Mouse (Mus musculus) layer of hippocampus, postnatal 10 days (tissue): ENCODE measurements around the gene Cntn4. TPM values are rescaled to one million over a fixed set of nuclear protein-coding genes. Genes with fewer than 3 reads are reported as not detected.

Experiments used
- DNase-seq, 2 experiments: peaks; one replicate each; pipeline ENCODE4 v3.0.0; 2021; ENCODE audit warnings: low spot score in 2 of 2
- total RNA-seq, 2 experiments: library from RNA; stranded (reverse); gene quantifications; 2 replicates each; pipeline ENCODE4 v1.2.3; 2021

Gene Cntn4
- total RNA-seq, 2 experiments from 2014 or later, result 29.1 to 33.8 TPM

DNA sequence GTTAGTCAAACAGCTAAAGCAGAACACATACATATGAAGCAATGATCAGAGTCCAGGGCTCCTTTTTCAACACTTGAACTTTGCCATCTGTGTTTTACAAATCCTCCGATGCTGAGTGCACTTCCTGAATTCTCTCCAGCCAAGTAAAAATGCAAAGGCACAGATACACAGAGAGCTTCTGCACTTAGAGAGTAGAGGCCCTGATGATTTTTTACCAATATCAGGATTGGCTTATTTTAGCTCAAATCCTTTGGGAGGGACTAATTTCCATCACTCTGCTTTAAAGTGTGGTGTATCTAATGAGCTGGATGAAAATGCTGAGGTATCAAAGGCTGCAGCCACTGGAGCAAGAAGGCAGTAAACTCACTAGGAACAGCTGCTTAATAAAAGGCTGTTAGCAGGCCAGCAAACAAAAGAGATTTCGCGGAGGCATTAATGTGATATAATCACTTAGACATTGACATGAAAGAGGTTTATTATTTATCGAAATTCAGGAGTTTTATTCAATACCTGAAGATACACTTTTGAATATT is 400.7 kb downstream of the Cntn4 start:
- no peak for DNase-seq

DNA sequence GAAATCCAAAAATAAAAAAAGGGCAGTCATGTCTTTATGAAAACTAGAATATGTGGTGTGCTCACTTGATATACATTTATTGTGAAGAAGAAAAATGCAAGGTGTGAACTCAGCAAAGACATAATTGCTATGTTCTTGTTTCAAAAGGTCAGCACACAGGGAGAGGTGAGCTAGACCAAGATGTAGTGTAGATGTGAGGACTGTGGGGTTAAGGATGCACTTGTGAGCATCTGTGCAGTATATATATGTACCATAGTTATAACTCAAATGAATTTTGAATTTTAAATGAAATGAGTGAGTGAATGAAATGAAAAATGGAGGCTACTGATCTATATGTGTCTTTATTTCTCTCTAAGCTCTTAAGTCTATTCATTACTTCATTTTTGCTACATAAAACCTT is 401.2 kb downstream of the Cntn4 start:
- DNase-seq, result no peak

DNA sequence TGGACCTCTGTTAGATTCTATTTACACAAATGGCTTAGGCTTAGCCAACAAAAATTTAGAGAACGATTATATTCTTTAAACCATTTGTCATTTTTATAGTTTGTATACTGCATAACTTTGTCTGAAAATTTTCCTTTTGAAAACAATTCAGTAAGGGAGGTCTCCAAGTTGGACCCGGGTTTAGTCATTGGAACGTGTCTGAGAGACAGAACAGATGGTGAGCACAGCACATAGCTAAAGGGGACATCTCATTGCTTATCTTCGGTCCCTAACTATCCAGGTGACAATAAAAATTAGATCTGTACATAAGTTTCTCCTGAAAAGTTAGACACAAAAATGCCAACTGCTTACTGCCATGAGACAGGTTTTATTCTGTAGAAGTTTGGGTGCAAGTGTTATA is 420.4 kb downstream of the Cntn4 start:
- no peak for DNase-seq

DNA sequence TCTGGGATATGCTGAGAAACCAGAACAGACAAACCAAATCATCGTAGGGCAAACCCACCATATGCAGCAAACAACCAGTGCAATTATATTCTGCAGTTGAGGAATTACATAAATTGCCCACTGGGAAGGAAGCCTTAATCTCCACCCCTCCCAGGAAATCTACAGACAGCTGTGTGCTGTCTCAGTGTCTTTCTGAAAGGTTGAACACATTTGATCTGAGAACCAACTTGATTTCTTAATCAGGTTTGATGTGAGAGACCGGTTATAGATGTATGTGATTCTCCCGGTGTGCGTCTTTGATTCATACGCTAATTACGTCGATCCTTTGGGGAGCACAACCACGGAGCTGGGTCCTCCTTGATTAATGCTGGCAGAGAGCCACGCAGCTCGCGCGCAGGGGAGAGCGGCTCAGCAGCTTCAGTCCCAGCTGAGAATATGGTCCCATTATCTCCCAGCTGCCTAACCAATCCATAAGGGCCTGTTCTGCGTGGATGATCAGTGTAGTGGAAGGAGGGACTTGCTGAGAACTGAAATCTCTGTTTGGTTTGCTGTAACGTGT is 441.1 kb downstream of the Cntn4 start:
- peak; percentile 52 to 59 for DNase-seq

DNA sequence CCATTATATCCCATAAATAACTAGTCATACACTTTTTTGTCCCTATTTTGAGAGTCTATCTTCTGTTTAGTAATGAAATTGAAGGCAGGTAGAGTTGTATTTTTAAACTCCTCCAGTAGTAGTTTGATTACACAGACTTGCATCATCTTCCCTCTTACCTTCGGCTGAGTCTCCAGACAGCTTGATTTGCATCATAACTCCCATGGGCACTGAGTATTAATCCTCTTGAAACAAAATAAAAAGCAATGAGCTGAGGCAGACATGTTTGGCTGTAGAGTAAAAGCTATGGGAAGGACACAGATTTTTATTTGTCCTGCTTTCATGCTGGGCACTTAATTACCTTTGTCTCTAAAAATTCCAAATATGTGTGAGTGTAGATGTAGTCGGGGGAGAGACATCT is 476.1 kb downstream of the Cntn4 start:
- DNase-seq, result no peak

DNA sequence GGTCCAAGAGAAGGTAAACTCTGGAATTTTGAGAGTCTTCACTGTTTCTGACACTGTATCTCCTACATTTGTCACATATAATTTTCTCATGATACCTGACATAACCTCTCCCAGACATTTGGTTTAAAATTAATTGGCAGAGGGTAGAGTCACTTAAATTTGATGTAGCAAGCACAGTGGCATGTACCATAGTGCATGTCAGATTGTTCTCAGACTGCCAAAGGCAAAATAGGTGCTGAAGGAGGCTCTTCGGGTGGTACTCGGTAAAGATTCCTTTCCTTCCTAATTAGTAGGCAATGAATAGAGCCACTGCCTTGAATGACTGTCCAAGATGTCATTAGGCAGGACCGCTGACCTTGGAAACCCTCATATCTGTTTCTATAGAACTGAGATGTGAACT is 477.9 kb downstream of the Cntn4 start:
- DNase-seq, result no peak

DNA sequence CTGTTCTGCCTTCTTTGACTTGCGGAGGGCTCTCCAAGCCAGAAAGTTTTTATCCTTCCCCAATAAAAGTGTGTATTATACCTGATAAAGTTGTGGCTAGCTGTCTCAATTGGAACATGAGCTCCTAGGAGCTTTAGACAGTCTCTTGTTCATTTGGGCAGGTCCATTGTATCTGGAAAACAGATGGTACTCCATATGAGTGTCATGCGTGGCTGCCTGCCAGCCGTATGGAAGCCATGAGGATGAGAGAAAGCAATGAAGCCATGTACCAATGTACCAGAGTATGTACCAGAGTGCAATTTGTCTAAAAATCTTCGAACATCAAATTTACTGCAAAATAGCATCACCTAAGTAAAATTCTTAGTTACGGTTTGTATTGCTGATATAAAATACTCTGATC is 500.1 kb downstream of the Cntn4 start:
- peak; percentile 8 to 41 for DNase-seq

DNA sequence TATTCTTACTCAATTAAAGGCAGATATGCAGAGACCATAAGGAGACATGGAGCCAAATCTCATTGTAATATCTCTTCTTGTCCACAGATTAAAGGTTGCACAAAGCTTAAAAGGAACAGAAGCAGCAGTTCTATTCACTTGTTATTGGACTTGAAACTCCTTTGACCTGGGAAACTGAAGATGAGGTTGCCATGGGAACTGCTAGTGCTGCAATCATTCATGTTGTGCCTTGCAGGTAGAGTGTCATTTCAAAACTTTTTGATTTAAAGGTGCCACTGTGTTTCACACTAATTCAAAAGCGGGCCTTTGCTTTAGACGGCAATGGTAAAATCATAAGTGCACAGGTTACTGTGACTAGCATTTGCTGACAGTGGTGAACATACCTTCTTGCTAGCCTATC is 504.1 kb downstream of the Cntn4 start:
- no peak for DNase-seq

DNA sequence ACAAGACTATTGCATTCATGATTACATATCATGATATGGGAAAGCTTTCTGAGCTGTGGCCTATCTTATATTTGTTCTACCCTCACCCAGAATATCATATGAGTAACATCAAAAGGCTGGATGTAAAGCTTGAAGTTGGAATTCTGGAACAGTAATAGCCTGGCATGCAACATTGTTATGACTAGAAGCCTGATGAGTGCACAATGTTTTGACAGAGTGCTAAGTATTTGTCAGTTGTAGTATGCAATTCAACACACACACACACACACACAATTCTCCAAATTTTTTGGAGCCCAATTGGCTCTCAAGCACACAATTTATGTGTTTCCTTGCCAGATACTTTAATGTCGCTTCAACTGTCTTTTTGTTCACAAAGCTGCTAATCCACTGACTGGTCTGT is 523.5 kb downstream of the Cntn4 start:
- no peak for DNase-seq

DNA sequence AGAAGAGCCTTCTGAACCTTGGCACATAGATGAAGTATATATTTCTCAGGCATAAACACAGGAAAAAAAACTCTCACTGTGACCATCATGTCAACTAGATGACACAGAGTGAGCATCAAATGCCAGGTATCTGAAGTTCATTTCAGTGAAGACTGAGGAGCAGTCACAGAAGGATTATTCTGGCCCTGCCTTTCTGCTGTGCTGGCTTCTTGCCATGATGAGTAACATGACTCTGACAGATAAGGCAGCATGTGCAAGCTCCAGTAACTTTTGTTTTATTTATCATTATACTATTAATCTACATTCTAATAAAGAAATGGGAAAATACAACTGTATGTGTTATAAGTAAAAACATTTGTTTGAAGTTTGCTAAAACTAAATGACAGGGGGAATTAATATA is 529.9 kb downstream of the Cntn4 start:
- DNase-seq, result no peak

DNA sequence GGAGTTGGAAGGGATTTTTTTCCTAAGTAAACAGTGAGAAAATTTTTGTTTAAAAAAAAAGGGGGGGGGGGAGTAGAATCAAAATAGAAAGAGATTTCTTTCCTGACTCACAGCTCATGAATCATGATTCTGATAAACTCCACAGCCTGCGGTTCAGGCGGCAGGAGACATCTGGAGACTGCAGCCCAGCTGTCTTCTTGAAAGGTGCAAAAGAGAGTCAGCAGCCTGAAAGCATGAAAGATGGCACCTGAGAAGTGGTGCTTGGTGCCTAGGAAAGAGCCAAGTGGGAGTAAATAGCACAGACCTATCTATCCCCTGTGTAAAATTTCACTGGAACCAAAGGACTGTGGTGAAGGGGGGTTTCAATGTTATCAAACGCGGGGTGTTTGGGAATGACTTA is 535.6 kb downstream of the Cntn4 start:
- no peak for DNase-seq

DNA sequence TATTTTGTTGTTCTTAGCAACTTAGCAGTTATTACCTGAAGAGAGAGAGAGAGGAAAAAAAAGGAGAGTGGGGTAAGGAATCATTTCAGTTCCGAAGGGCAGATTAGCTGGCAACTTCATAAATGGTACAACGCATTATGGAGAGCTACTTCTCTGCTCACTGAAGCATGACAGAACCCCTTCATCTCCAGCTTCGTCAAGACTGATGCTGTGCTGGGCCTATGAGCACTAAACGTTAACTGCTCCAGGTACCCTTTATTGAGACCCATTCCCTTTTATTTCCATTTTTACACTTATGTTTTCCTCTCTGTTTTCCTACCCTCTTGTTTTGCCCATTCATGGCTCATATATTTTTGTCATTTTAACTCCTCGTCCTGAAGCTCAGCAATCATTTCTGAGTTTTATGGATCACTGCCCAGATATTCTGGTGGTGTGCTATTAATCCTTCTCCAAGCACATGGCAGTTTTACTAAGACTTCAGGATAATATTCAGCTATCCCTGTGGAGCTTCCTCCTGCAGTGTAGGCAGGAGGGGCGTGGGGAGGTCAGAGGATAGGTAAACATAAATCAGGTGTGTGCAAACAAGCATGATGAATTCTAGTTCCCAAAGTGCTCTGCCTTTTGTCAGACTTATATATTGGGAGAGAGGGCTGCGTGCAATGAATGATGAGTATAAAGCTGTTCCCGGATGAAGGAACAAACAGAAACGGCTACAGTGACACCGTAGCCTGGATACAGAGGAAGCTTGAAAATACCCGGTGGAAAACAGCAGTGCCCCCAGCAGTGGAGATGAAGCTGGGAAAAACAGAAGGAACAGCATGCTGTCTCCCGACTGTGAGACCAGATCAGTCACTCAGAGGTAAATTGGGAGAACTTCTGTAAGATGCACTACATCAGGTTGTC is 559.8 kb downstream of the Cntn4 start:
- DNase-seq, result no peak

DNA sequence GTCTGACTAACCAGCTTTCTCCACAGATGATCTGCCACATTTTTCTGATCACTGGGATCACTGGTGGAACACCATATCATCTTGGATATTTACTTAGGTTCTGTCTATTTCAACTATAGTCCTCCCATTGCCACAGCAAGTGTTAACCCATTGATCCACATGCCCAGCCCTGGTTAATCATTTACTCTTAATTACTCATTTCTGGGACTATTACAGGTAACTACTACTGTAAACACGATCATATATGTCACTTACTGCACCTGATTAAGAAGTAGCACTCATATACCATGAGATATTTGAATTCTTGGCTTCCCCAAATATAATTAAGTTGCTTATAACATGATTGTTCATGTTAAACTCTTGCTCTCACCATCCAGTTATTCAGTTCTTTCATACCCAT is 564.1 kb downstream of the Cntn4 start:
- no peak for DNase-seq

DNA sequence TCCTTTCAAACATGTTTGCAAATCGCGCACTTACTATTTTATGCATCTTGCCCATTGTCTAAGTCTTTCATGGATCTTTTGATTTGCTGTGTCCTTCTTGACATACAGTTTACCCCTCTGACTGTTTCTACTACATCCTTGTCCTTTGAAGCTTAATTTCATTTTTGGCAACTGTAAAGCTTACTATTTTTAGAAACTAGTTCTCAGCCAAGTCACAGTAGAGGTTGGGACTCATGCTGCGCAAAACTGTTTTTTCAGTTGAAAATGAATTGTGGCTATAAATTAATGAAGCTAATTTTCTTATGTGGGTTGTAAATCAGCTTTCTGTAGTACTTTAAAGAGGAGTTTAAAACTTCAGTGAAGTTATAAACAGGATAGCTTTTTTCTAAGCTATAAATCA is 585.9 kb downstream of the Cntn4 start:
- no peak for DNase-seq

DNA sequence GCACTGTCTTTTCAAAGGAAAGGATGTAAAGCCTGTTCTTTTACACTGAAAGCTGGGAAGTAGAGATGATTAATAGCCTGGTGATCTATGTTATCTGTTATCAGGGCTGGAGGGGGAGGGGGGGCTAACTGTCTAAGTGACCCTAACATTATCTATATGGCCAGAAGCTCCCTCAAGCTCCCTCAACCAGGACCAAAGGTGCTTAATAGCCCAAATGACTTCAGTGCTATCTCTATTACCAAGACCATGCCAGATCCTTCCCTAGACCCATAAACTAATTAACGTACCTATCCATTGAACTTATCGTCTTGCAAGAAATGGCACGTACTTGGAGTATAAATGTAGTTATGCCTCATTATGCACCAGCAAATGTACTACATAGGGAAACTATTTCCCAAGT is 588.0 kb downstream of the Cntn4 start:
- DNase-seq, result no peak

DNA sequence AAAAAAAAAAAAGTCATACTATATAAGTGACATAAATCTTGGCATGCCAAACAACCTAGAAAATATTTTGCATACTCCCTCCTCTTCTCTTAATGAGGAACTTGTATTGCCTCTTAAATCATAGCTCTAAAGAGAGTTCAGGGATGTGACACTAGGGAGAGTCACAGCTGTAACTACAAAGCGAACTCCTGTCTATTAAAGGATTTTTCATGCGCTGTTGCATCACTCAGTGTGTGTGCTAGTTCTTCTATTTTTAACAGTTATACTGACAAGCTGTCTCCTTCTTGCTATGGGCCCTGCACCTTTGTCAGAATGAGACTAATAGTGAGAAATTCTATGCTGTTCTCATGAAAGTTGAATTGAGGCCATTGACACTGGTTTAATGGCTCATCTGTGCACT is 588.8 kb downstream of the Cntn4 start:
- no peak for DNase-seq

DNA sequence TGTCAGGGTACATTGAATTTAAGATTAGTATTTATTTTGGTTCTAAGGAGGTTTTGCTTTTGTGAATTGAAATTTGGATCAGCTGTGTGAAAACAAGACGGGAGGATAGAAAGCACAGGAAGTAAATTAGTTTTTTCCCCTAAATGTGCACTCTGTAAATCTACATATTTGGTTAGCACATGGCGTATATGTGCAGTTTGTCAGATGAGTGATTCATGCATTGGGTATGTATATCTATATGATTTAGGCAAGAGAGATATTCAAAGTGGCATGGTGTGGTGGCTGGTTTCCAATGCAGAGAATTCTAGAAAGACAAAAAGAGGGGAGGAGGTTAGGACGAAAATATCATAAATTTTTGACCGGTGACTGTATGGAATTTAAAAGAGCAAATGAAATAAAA is 591.3 kb downstream of the Cntn4 start:
- no peak for DNase-seq

DNA sequence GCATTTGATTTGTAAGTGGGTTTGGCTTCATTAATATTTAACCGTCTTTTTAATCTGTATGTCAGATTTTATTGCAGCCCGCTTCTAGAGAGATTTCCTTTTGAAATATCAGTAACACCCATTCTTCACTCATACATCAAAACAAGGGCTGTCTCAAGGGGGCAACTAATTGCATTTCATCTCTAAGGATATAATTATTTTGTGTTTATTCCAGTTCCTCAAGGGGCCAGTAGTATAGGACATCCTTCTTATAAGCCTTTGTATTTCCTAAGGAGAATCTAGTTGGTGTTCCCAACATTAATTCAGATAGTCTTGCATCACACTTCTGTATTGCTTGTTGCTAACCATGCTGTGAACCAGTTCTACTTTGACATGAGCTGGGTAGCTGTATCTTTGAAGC is 599.7 kb downstream of the Cntn4 start:
- DNase-seq, result no peak

DNA sequence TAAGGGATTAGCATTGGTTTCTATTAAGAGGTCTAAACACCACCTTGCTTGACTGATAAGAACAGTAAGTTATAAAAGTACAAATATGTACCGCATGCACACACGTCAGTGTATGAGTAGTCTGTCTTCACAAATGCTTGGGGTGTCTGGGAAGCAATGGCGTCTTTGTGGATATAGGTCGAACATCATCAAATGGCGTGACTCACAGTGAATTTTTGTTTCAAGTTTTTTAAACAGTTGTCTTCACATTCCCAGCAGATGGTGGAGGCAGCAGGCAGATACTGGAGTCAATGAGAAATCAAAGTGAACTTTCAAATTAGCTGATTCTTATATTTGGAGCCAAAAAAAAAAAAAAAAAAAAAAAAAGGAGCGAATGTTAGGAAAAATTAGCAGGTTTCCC is 604.2 kb downstream of the Cntn4 start:
- DNase-seq, result peak; percentile 12 to 16

DNA sequence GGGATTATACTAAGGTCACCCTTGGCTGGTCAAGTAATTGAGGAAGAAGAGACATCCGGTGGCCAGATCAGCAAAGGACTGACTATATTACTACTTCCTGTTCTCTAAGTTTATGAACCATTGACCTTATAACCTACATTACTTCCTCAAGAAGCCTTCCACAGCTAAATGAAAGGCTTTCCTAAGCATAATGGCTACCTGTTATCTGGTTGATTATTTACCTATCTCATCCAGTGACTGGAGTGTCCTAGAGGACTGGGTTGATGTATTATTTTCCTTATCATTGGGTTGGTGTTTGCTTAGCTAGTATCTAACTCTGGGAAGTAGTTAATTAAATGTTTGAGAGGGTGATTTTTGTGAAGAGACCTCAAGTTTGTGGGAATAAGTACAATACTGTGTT is 606.4 kb downstream of the Cntn4 start:
- no peak for DNase-seq

DNA sequence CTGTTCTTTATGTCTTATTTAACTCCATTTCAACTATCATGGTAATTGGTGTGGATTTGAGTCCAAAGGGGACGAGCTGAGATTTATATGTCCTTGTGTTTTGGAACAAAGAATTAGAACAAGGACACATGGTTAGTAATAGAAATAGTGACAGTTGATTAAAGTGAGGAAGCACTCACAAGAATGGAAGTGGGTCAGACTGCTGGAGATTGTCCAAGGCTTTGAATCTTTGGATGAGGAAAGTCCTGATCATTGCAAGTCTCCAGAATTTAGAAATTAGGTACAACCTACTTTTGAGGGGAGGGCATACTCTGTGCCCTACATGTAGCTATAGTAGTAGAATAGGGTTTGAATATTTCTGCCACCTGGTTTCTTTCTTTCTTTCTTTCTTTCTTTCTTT is 622.0 kb downstream of the Cntn4 start:
- no peak for DNase-seq

DNA sequence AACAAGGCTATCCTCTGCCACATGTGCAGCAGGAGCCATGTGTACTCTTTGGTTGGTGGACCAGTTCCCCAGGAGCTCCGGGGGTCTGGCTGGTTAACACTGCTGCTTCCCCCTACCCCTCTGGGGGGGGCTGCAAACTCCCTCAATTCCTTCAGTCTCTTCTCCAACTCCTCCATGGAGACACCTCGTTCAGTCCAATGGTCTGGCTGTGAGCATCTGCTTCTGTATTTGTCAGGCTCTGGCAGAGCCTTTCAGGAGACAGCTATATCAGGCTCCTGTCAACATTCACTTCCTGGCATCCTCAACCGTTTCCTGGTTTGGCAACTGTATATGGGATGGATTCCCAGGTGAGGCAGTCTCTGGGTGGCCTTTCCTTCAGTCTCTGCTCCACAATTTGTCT is 622.7 kb downstream of the Cntn4 start:
- no peak for DNase-seq

DNA sequence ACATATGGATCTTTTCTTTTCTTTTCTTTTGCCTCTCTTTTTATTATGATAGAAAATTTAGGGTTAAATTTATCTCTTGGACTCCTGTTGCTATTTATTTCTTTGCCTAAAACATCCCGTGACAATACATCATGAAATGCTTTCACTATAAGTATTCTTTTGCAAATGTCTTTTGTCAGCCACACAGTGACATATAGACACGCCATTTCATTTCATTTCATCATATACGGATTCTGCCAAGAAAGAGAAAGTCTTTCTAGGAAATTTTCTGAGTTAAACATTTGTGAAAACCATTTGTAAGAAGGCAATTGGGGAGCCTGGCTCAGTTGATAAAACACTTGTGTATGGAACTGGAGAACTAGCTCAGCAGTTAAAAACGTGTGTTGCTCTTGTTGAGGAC is 625.0 kb downstream of the Cntn4 start:
- DNase-seq, result no peak
